Mouse (Mus musculus) ES-Bruce4 (cell line): ENCODE data around the gene Gca.

Source experiments
- CTCF ChIP-seq: IDR thresholded peaks from one replicate; pipeline ENCODE4 v1.8.1; 2011; ENCODE audit warnings: low read depth, low read length
- POLR2A ChIP-seq: IDR thresholded peaks from one replicate; pipeline ENCODE4 v1.8.1; 2011; ENCODE audit warnings: low read length; ENCODE audit not compliant: insufficient read depth

DNA sequence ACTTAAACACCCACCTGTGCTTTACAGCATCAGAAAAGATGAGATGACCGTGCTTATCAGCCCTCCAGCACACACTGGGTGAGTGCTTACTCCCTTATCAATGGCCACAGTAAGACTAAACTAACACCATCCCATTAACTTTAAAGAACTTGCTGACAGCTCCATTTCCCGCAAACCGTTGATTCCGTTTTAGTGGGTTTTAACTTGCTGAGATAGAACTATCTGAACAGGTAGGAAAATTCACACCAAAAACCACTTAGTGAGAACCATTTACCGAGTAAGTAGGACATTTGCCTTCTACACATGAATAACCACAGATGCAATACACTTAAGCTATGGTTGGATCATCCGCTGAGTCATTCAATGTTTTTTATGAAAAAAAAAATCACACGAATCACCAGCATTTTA is 45.1 kb upstream of the Gca start:
- TF ChIP-seq CTCF (no peak), POLR2A (no peak)
